Mouse (Mus musculus) thymus, postnatal 25 days (tissue): ENCODE results near the gene Olfr1289.

Source experiments
- DNase-seq: peaks from one replicate; pipeline ENCODE4 v3.0.0; 2022

Gene Olfr1289

GRCm38 (mm10) chr2:111480519-111480918, at the start of gene Olfr1289:
Gene Olfr1289 (plus strand): TSS chr2:111480819.
- no peak for DNase-seq

DNA sequence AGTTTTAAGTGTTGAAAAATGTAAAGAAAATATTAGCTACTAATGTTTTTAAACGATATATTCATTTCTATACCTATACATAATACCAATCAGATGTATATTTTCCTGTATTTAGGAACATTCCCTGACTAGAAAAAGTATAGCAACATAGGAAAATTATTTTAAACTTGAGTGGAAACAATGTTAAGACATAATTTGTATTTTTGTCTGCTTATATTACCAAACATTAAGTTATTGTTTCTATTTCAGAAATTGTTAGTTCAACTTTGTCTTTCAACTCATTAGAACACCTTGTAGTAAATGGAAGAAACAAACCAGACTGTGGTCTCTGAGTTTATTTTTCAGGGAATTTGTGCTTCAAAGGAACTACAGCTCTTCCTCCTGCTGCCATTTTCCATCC, 31.8 kb upstream of the Olfr1289 start, which contains the start of gene Olfr1287:
Olfr1287 (plus strand) TSS at position 301 of the 400 bp plus-strand sequence.
- DNase-seq: no peak

- DNase-seq: no peak
Measured at GRCm38 (mm10) chr2:111473801-111474200, 6.8 kb upstream of the Olfr1289 start, which contains the start of gene Olfr1288. Gene Olfr1288 (plus strand): TSS chr2:111474101.

DNA sequence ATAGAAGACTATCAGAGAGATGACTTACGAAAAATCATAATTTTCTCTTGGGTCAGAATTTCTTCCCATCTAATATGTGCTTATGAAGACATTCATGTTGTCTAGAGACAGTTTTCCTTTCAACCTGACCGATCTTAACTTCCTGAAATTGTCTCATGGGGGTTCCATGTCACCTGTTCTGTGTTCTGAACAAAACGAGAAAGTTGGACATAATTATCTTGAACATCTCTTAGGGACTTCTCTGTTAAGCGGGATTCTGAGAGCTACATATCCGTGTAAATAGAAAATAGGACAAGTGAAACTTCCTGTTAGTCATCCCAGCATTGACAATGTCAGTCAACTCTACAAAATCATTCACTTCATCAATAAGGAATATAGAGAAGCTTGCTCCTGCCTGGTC, 13.1 kb downstream of the Olfr1289 start, which contains the start of gene Olfr1290:
Olfr1290 (minus strand) TSS at position 101 of the 400 bp plus-strand sequence.
- no peak for DNase-seq

GRCm38 (mm10) chr2:111496880-111497279, 16.3 kb downstream of the Olfr1289 start, which contains the start of gene Olfr1291-ps1:
Gene Olfr1291-ps1 (plus strand): TSS chr2:111497180.
- no peak for DNase-seq

- DNase-seq: no peak
Measured at GRCm38 (mm10) chr2:111517451-111517850, 36.8 kb downstream of the Olfr1289 start.

DNA sequence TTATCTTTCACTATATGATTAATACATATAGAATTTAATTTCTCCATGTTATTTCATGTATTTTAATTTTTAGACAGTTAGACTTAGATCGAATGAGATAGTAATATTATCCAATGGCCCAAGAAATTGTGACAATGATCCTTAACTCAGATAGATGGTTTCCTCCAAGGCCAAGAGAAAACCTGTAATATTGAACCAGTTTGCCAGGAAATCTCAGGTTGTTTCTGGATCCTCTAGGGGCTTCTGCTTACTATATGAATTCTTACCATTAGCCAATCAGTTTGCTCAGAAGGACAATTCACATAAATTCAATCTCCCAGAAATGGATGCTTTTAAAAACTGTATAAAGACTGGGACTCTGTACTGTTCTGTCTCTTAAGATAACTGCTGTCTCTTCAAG, 44.3 kb downstream of the Olfr1289 start, which contains the start of gene Olfr1293-ps:
Olfr1293-ps (plus strand) TSS at position 301 of the 400 bp plus-strand sequence.
- no peak for DNase-seq
